In genomic region chr3:17824662-17825061, GRCm38 (mm10) we compare ENCODE assay signal across 8 mouse cellular contexts.
DNase-seq lines count a peak whose midpoint lies in the region; ATAC-seq lines count a peak whose summit lies in the region.
"Had no signal": no experiment of that assay in that cellular context is flagged by ENCODE, and none has a peak within 500 bp of the region (broad histone marks: within the 10 kb centered on the region; RNA-seq: fewer than 3 reads in every experiment).

No protein-coding gene starts in this region.

- H3K4me2 ChIP-seq in hindbrain, embryonic 14.5 days (replicated peaks) = no peak overlapping the region
- H3K4me2 ChIP-seq: stomach, embryonic 15.5 days had no signal

- no peaks in the 10 kb centered on the region for H3K9me3 ChIP-seq in hindbrain, embryonic 14.5 days (ENCODE audit: control insufficient read depth, low read length)
- H3K9me3 ChIP-seq in hindbrain, embryonic 10.5 days = no peaks in the 10 kb centered on the region
- H3K9me3 ChIP-seq: stomach, embryonic 15.5 days had no signal

- ATAC-seq in hindbrain, embryonic 14.5 days (ENCODE audit: low FRiP score) = no peak
- 0 out of 2 replicates have a peak, but pooled peaks have one; percentile 54 for ATAC-seq in common myeloid progenitor, adult 5-6 weeks (replicated peaks; ENCODE audit: low read depth, poor library complexity, severe bottlenecking)
- no peak for ATAC-seq in granulocyte monocyte progenitor cell, adult 5-6 weeks (replicated peaks; ENCODE audit: poor library complexity, severe bottlenecking)

- DNase-seq in hindbrain, embryonic 14.5 days (ENCODE audit: low spot score) = peak; percentile 89
- no peak for DNase-seq in hindbrain, embryonic 10.5 days (ENCODE audit: low spot score)
- peak; percentile 11 for DNase-seq in ovary, postnatal 14 days (ENCODE audit: low spot score)
- DNase-seq in ovary, postnatal 10 days (ENCODE audit: low spot score) = no peak
- DNase-seq in right cerebral cortex, postnatal 25 days = no peak

- no peak overlapping the region for H3K4me3 ChIP-seq in hindbrain, embryonic 14.5 days (replicated peaks; ENCODE audit: low read length)
- no peak overlapping the region for H3K4me3 ChIP-seq in hindbrain, embryonic 10.5 days
- H3K4me3 ChIP-seq: stomach, embryonic 15.5 days had no signal

- no peaks in the 10 kb centered on the region for H3K27me3 ChIP-seq in hindbrain, embryonic 14.5 days (ENCODE audit: control insufficient read depth, insufficient read depth, low read length)
- H3K27me3 ChIP-seq in hindbrain, embryonic 10.5 days (ENCODE audit: insufficient read depth, poor library complexity, severe bottlenecking) = no peaks in the 10 kb centered on the region
- H3K27me3 ChIP-seq: stomach, embryonic 15.5 days had no signal

- H3K36me3 ChIP-seq in hindbrain, embryonic 14.5 days (replicated peaks; ENCODE audit: control insufficient read depth, insufficient read depth) = no peaks in the 10 kb centered on the region
- H3K36me3 ChIP-seq in hindbrain, embryonic 10.5 days = no peaks in the 10 kb centered on the region
- H3K36me3 ChIP-seq: stomach, embryonic 15.5 days had no signal

- H3K27ac ChIP-seq in hindbrain, embryonic 14.5 days = no peak overlapping the region
- no peak overlapping the region for H3K27ac ChIP-seq in hindbrain, embryonic 10.5 days
- H3K27ac ChIP-seq: stomach, embryonic 15.5 days had no signal

- H3K4me1 ChIP-seq in hindbrain, embryonic 14.5 days (replicated peaks; ENCODE audit: control insufficient read depth, insufficient read depth, low read length) = no peaks in the 10 kb centered on the region
- no peaks in the 10 kb centered on the region for H3K4me1 ChIP-seq in hindbrain, embryonic 10.5 days (replicated peaks)
- H3K4me1 ChIP-seq: stomach, embryonic 15.5 days had no signal

- WGBS in hindbrain, embryonic 14.5 days = 44% methylated on average over 4 of the region's 4 CpGs
- WGBS in hindbrain, embryonic 10.5 days = 54% methylated on average over 4 of the region's 4 CpGs

- H3K9ac ChIP-seq in hindbrain, embryonic 14.5 days = no peak overlapping the region
- H3K9ac ChIP-seq: stomach, embryonic 15.5 days had no signal

Comparison
In these comparisons a context has a peak if more than half of its experiments do, and no peak if none do; other contexts are left out.
1. DNase-seq: peak in hindbrain, embryonic 14.5 days (single experiment) and ovary, postnatal 14 days (single experiment); none in hindbrain, embryonic 10.5 days (single experiment), ovary, postnatal 10 days (single experiment) and right cerebral cortex, postnatal 25 days (single experiment).